Mouse (Mus musculus) gastrocnemius, postnatal 10 days (tissue): ENCODE results near the gene Kcnc2. TPM values are rescaled to one million over a fixed set of nuclear protein-coding genes. Genes with fewer than 3 reads are reported as not detected.

Experiments
- DNase-seq: peaks from one replicate; pipeline ENCODE4 v3.0.0; 2021; ENCODE audit warnings: mixed read lengths
- total RNA-seq, 2 experiments: library from RNA; stranded (reverse); gene quantifications; 2 replicates each; pipeline ENCODE4 v1.2.3; 2021

Gene Kcnc2
- total RNA-seq, 2 experiments from 2014 or later = 0.34 to 0.49 TPM

GRCm38 (mm10) chr10:112394399-112394970 is 123.6 kb downstream of the Kcnc2 start:
- no peak for DNase-seq

GRCm38 (mm10) chr10:112397194-112397593 is 126.3 kb downstream of the Kcnc2 start:
- no peak for DNase-seq

GRCm38 (mm10) chr10:112400591-112401404 is 129.9 kb downstream of the Kcnc2 start:
- DNase-seq = no peak

- no peak for DNase-seq
Observed at GRCm38 (mm10) chr10:112409525-112409924, 138.6 kb downstream of the Kcnc2 start.

- DNase-seq = no peak
Observed at GRCm38 (mm10) chr10:112423327-112423726, 152.4 kb downstream of the Kcnc2 start.

- no peak for DNase-seq
Observed at GRCm38 (mm10) chr10:112436950-112437349, 166.0 kb downstream of the Kcnc2 start.

- DNase-seq = no peak
Observed at GRCm38 (mm10) chr10:112444640-112445039, 173.7 kb downstream of the Kcnc2 start.

- no peak for DNase-seq
Observed at GRCm38 (mm10) chr10:112450910-112451309, 180.0 kb downstream of the Kcnc2 start.

- no peak for DNase-seq
Observed at GRCm38 (mm10) chr10:112468689-112469384, 197.9 kb downstream of the Kcnc2 start.

GRCm38 (mm10) chr10:112474122-112474810 is 203.3 kb downstream of the Kcnc2 start:
- no peak for DNase-seq

- no peak for DNase-seq
Observed at GRCm38 (mm10) chr10:112481461-112481860, 210.5 kb downstream of the Kcnc2 start.

- no peak for DNase-seq
Observed at GRCm38 (mm10) chr10:112481921-112482607, 211.1 kb downstream of the Kcnc2 start.

GRCm38 (mm10) chr10:112484387-112485105 is 213.6 kb downstream of the Kcnc2 start:
- DNase-seq = no peak

- no peak for DNase-seq
Observed at GRCm38 (mm10) chr10:112485819-112486218, 214.9 kb downstream of the Kcnc2 start.

GRCm38 (mm10) chr10:112488751-112489150 is 217.8 kb downstream of the Kcnc2 start:
- DNase-seq = no peak

Other genes starting within 250 kb of the Kcnc2 start
- not detected for gene Glipr1l1, start 210.9 kb upstream of the Kcnc2 start, total RNA-seq
- not detected for gene Glipr1l2, start 187.8 kb upstream of the Kcnc2 start, total RNA-seq
- not detected for gene Glipr1l3, start 110.8 kb upstream of the Kcnc2 start, total RNA-seq
- gene Caps2, start 107.5 kb upstream of the Kcnc2 start, total RNA-seq = not detected